Mouse (Mus musculus): Measurements from ENCODE around the gene Hip1. TPM values are rescaled to one million over a fixed set of nuclear protein-coding genes. Genes with fewer than 3 reads are reported as not detected.

The Hip1 gene
- polyA plus RNA-seq, 1 experiment from 2014 or later, result 33.7 TPM

- no peaks in the 10 kb centered on the region for H3K9me3 ChIP-seq
- ATAC-seq (ENCODE audit: borderline replicate concordance, extremely low read depth, low FRiP score, low TSS enrichment), result no peak
- H3K36me3 ChIP-seq, result peaks cover 74% of the 10 kb centered on the region
- no peak overlapping the region for H3K4me2 ChIP-seq
- H3K4me1 ChIP-seq, result no peaks in the 10 kb centered on the region
- no peak overlapping the region for H3K4me3 ChIP-seq
- 66% methylated on average over 5 of the region's 5 CpGs for WGBS
- H3K27me3 ChIP-seq, result no peaks in the 10 kb centered on the region
- no peak overlapping the region for H3K9ac ChIP-seq
- no peak overlapping the region for H3K27ac ChIP-seq
Measured at GRCm38 (mm10) chr5:135428786-135429185, 116.1 kb downstream of the Hip1 start.

GRCm38 (mm10) chr5:135410266-135410665 lies 134.7 kb downstream of the Hip1 start:
- no peaks in the 10 kb centered on the region for H3K4me1 ChIP-seq
- no peak overlapping the region for H3K9ac ChIP-seq
- H3K9me3 ChIP-seq, result no peaks in the 10 kb centered on the region
- ATAC-seq (ENCODE audit: borderline replicate concordance, extremely low read depth, low FRiP score, low TSS enrichment), result no peak
- no peak overlapping the region for H3K4me2 ChIP-seq
- H3K36me3 ChIP-seq, result peaks cover 31% of the 10 kb centered on the region
- no peak overlapping the region for H3K27ac ChIP-seq
- H3K27me3 ChIP-seq, result no peaks in the 10 kb centered on the region
- H3K4me3 ChIP-seq, result no peak overlapping the region
- 88% methylated on average over 9 of the region's 9 CpGs for WGBS

GRCm38 (mm10) chr5:135408114-135408513 lies 136.8 kb downstream of the Hip1 start:
- no peak for ATAC-seq (ENCODE audit: borderline replicate concordance, extremely low read depth, low FRiP score, low TSS enrichment)
- WGBS, result 85% methylated on average over 4 of the region's 4 CpGs
- Histone ChIP-seq H3K9me3 (no peaks in the 10 kb centered on the region), H3K4me1 (no peaks in the 10 kb centered on the region), H3K4me3 (no peak overlapping the region), H3K27me3 (no peaks in the 10 kb centered on the region), H3K4me2 (no peak overlapping the region), H3K27ac (no peak overlapping the region), H3K9ac (no peak overlapping the region; the same call in 1 of the 2 replicates), H3K36me3 (peaks cover 19% of the 10 kb centered on the region; the same call in 1 of the 2 replicates)

GRCm38 (mm10) chr5:135405437-135405836 lies 139.5 kb downstream of the Hip1 start:
- H3K27ac ChIP-seq, result no peak overlapping the region
- H3K9me3 ChIP-seq, result no peaks in the 10 kb centered on the region
- ATAC-seq (ENCODE audit: borderline replicate concordance, extremely low read depth, low FRiP score, low TSS enrichment), result no peak
- peaks cover 6% of the 10 kb centered on the region; the same call in 1 of the 2 replicates for H3K36me3 ChIP-seq
- no peaks in the 10 kb centered on the region for H3K4me1 ChIP-seq
- no peak overlapping the region for H3K4me3 ChIP-seq
- no peaks in the 10 kb centered on the region for H3K27me3 ChIP-seq
- H3K4me2 ChIP-seq, result no peak overlapping the region
- H3K9ac ChIP-seq, result no peak overlapping the region
- 87% methylated on average over 9 of the region's 9 CpGs for WGBS

GRCm38 (mm10) chr5:135404623-135405022 lies 140.3 kb downstream of the Hip1 start:
- H3K36me3 ChIP-seq, result peaks cover under 1% of the 10 kb centered on the region; the same call in 1 of the 2 replicates
- no peak overlapping the region for H3K9ac ChIP-seq
- no peak overlapping the region for H3K4me3 ChIP-seq
- H3K4me2 ChIP-seq, result no peak overlapping the region
- no peaks in the 10 kb centered on the region for H3K27me3 ChIP-seq
- 38% methylated on average over 20 of the region's 20 CpGs for WGBS
- H3K27ac ChIP-seq, result no peak overlapping the region
- no peak for ATAC-seq (ENCODE audit: borderline replicate concordance, extremely low read depth, low FRiP score, low TSS enrichment)
- H3K4me1 ChIP-seq, result no peaks in the 10 kb centered on the region
- H3K9me3 ChIP-seq, result no peaks in the 10 kb centered on the region

- Histone ChIP-seq H3K36me3 (no peaks in the 10 kb centered on the region), H3K9ac (no peak overlapping the region), H3K27me3 (no peaks in the 10 kb centered on the region), H3K9me3 (no peaks in the 10 kb centered on the region), H3K4me1 (no peaks in the 10 kb centered on the region), H3K4me2 (no peak overlapping the region), H3K4me3 (no peak overlapping the region), H3K27ac (no peak overlapping the region)
- WGBS, result 7% methylated on average over 2 of the region's 2 CpGs
- ATAC-seq (ENCODE audit: borderline replicate concordance, extremely low read depth, low FRiP score, low TSS enrichment), result no peak
Measured at GRCm38 (mm10) chr5:135400244-135400643, 144.7 kb downstream of the Hip1 start.

GRCm38 (mm10) chr5:135399382-135399781 lies 145.5 kb downstream of the Hip1 start:
- H3K4me2 ChIP-seq, result no peak overlapping the region
- H3K4me1 ChIP-seq, result peaks cover 5% of the 10 kb centered on the region; the same call in 1 of the 2 replicates
- H3K9ac ChIP-seq, result no peak overlapping the region
- H3K27ac ChIP-seq, result no peak overlapping the region
- no peak for ATAC-seq (ENCODE audit: borderline replicate concordance, extremely low read depth, low FRiP score, low TSS enrichment)
- no peaks in the 10 kb centered on the region for H3K27me3 ChIP-seq
- H3K4me3 ChIP-seq, result no peak overlapping the region
- no peaks in the 10 kb centered on the region for H3K36me3 ChIP-seq
- WGBS, result 37% methylated on average over 6 of the region's 6 CpGs
- no peaks in the 10 kb centered on the region for H3K9me3 ChIP-seq

- Histone ChIP-seq H3K9ac (no peak overlapping the region), H3K27ac (no peak overlapping the region), H3K4me3 (no peak overlapping the region), H3K9me3 (no peaks in the 10 kb centered on the region), H3K36me3 (peaks cover 15% of the 10 kb centered on the region), H3K4me1 (peaks cover 16% of the 10 kb centered on the region), H3K4me2 (no peak overlapping the region), H3K27me3 (no peaks in the 10 kb centered on the region)
- WGBS, result 42% methylated on average over 5 of the region's 5 CpGs
- no peak for ATAC-seq (ENCODE audit: borderline replicate concordance, extremely low read depth, low FRiP score, low TSS enrichment)
Measured at GRCm38 (mm10) chr5:135395826-135396225, 149.1 kb downstream of the Hip1 start.

- Histone ChIP-seq H3K4me1 (peaks cover 16% of the 10 kb centered on the region), H3K4me2 (peak within 1 kb of the TSS; percentile 73), H3K27me3 (no peaks in the 10 kb centered on the region), H3K9me3 (no peaks in the 10 kb centered on the region), H3K4me3 (peak within 1 kb of the TSS; percentile 75), H3K27ac (peak within 1 kb of the TSS; percentile 87), H3K9ac (peak within 1 kb of the TSS; percentile 85), H3K36me3 (peaks cover 28% of the 10 kb centered on the region)
- WGBS, result under 1% methylated on average over 85 of the region's 110 CpGs
- peak; percentile 91 for ATAC-seq (ENCODE audit: borderline replicate concordance, extremely low read depth, low FRiP score, low TSS enrichment)
Measured at GRCm38 (mm10) chr5:135394004-135394823, 150.7 kb downstream of the Hip1 start, which contains the start of gene Pom121. Gene Pom121 (minus strand): TSS chr5:135394546.

GRCm38 (mm10) chr5:135383771-135384170 lies 161.1 kb downstream of the Hip1 start:
- WGBS, result 81% methylated on average over 10 of the region's 10 CpGs
- Histone ChIP-seq H3K27me3 (no peaks in the 10 kb centered on the region), H3K9me3 (no peaks in the 10 kb centered on the region), H3K4me1 (no peaks in the 10 kb centered on the region), H3K4me2 (no peak overlapping the region), H3K4me3 (no peak overlapping the region), H3K27ac (no peak overlapping the region), H3K9ac (no peak overlapping the region), H3K36me3 (peaks cover 94% of the 10 kb centered on the region)
- ATAC-seq (ENCODE audit: borderline replicate concordance, extremely low read depth, low FRiP score, low TSS enrichment), result no peak

GRCm38 (mm10) chr5:135382746-135383145 lies 162.2 kb downstream of the Hip1 start:
- WGBS, result 82% methylated on average over 7 of the region's 7 CpGs
- Histone ChIP-seq H3K9ac (no peak overlapping the region), H3K9me3 (no peaks in the 10 kb centered on the region), H3K27me3 (no peaks in the 10 kb centered on the region), H3K27ac (no peak overlapping the region), H3K36me3 (peaks cover 95% of the 10 kb centered on the region), H3K4me1 (no peaks in the 10 kb centered on the region), H3K4me3 (no peak overlapping the region), H3K4me2 (no peak overlapping the region)
- no peak for ATAC-seq (ENCODE audit: borderline replicate concordance, extremely low read depth, low FRiP score, low TSS enrichment)

- Histone ChIP-seq H3K4me1 (no peaks in the 10 kb centered on the region), H3K36me3 (peaks cover 90% of the 10 kb centered on the region), H3K9me3 (no peaks in the 10 kb centered on the region), H3K9ac (no peak overlapping the region), H3K4me2 (no peak overlapping the region), H3K4me3 (no peak overlapping the region), H3K27ac (no peak overlapping the region), H3K27me3 (no peaks in the 10 kb centered on the region)
- no peak for ATAC-seq (ENCODE audit: borderline replicate concordance, extremely low read depth, low FRiP score, low TSS enrichment)
- 95% methylated on average over 10 of the region's 10 CpGs for WGBS
Measured at GRCm38 (mm10) chr5:135381356-135381925, 163.5 kb downstream of the Hip1 start.

All from lung, embryonic 15.5 days (tissue).